Mouse (Mus musculus) embryonic facial prominence, embryonic 14.5 days (tissue): Measurements from ENCODE around the gene Slc1a1. TPM values are rescaled to one million over a fixed set of nuclear protein-coding genes. Genes with fewer than 3 reads are reported as not detected.

Source experiments
- ATAC-seq: fragments of 200-750 bp; cut with Nextera tagmentation; 2 replicates; pipeline ENCODE4 v1.8.0; 2017; ENCODE audit warnings: low read depth, moderate number of reproducible peaks, moderate TSS enrichment
- DNase-seq: peaks from one replicate; pipeline ENCODE4 v3.0.0-alpha.2; 2015; ENCODE audit warnings: low spot score
- H3K27ac ChIP-seq: fragments of 300-500 bp; sonication (generic); replicated peaks from 2 replicates; pipeline ENCODE4 v1.5.1; 2014; ENCODE audit warnings: low read depth, mild to moderate bottlenecking, low read length, moderate library complexity
- H3K27me3 ChIP-seq: fragments of 300-500 bp; sonication (generic); replicated peaks from 2 replicates; pipeline ENCODE4 v1.6.1; 2014; ENCODE audit warnings: low read length; ENCODE audit not compliant: control insufficient read depth, insufficient read depth
- H3K36me3 ChIP-seq: fragments of 300-500 bp; sonication (generic); 2 replicates; pipeline ENCODE4 v1.6.1; 2014; ENCODE audit warnings: low read length, mixed read lengths; ENCODE audit not compliant: control insufficient read depth, insufficient read depth
- H3K4me1 ChIP-seq: fragments of 300-500 bp; sonication (generic); 2 replicates; pipeline ENCODE4 v1.6.1; 2014; ENCODE audit warnings: antibody characterized with exemption, low read length; ENCODE audit not compliant: control insufficient read depth, insufficient read depth
- H3K4me2 ChIP-seq: fragments of 300-500 bp; sonication (generic); 2 replicates; pipeline ENCODE4 v1.6.1; 2014; ENCODE audit warnings: low read depth, mild to moderate bottlenecking, low read length, moderate library complexity, mixed read lengths
- H3K4me3 ChIP-seq: fragments of 300-500 bp; sonication (generic); 2 replicates; pipeline ENCODE4 v1.5.1; 2014; ENCODE audit warnings: low read depth, mild to moderate bottlenecking, low read length
- H3K9ac ChIP-seq: fragments of 300-500 bp; sonication (generic); 2 replicates; pipeline ENCODE4 v1.6.1; 2014; ENCODE audit warnings: low read depth, mild to moderate bottlenecking, low read length, moderate library complexity, mixed read lengths
- H3K9me3 ChIP-seq: fragments of 300-500 bp; sonication (generic); 2 replicates; pipeline ENCODE4 v1.6.1; 2016; ENCODE audit warnings: low read length; ENCODE audit not compliant: control insufficient read depth
- WGBS: fragments of 180-500 bp; shearing (Covaris S2); extraction: QIAGEN DNeasy Blood & Tissue Kit; methylation state at CpG from one replicate; pipeline ENCODE4 v1.1.7; 2014; 5-methylcytosine and 5-hydroxymethylcytosine counted together
- polyA plus RNA-seq: library from polyadenylated mRNA; unstranded; fragments of >200 nt; fragmentation: Nextera tagmentation; extraction: Ambion mirVana; gene quantifications from 2 replicates; pipeline ENCODE4 v1.2.1, GENCODE M21; 2014

Slc1a1 gene
- polyA plus RNA-seq, 1 experiment from 2014 or later = 1.2 TPM

GRCm38 (mm10) chr19:28891238-28891637 is 56.4 kb downstream of the Slc1a1 start:
- H3K36me3 ChIP-seq = no peaks in the 10 kb centered on the region
- H3K27ac ChIP-seq = no peak overlapping the region
- no peak overlapping the region for H3K4me3 ChIP-seq
- H3K4me1 ChIP-seq = no peaks in the 10 kb centered on the region
- no peaks in the 10 kb centered on the region for H3K27me3 ChIP-seq
- DNase-seq (no peak), ATAC-seq (no peak)
- no peak overlapping the region for H3K4me2 ChIP-seq
- whole genome bisulfite sequencing = 71% methylated on average over 5 of the region's 5 CpGs
- H3K9ac ChIP-seq = no peak overlapping the region
- H3K9me3 ChIP-seq = no peaks in the 10 kb centered on the region

GRCm38 (mm10) chr19:28891864-28892263 is 57.0 kb downstream of the Slc1a1 start:
- no peak for ATAC-seq
- DNase-seq = no peak
- 97% methylated on average over 1 of the region's 1 CpGs for WGBS

GRCm38 (mm10) chr19:28896639-28897038 is 61.8 kb downstream of the Slc1a1 start:
- ATAC-seq (no peak), DNase-seq (no peak)
- Histone ChIP-seq H3K9me3 (no peaks in the 10 kb centered on the region), H3K4me1 (no peaks in the 10 kb centered on the region), H3K27me3 (no peaks in the 10 kb centered on the region; the same call in 1 of the 2 replicates), H3K9ac (no peak overlapping the region), H3K4me2 (no peak overlapping the region), H3K27ac (no peak overlapping the region), H3K36me3 (no peaks in the 10 kb centered on the region), H3K4me3 (no peak overlapping the region)
- 62% methylated on average over 1 of the region's 1 CpGs for WGBS

More at GRCm38 (mm10) chr19:28891864-28892263, 57.0 kb downstream of the Slc1a1 start:
- H3K9me3 ChIP-seq = no peaks in the 10 kb centered on the region
- H3K36me3 ChIP-seq = no peaks in the 10 kb centered on the region
- no peaks in the 10 kb centered on the region for H3K27me3 ChIP-seq
- no peak overlapping the region for H3K27ac ChIP-seq
- no peak overlapping the region for H3K9ac ChIP-seq
- H3K4me1 ChIP-seq = no peaks in the 10 kb centered on the region
- no peak overlapping the region for H3K4me2 ChIP-seq
- no peak overlapping the region for H3K4me3 ChIP-seq

GRCm38 (mm10) chr19:28897497-28897896 is 62.6 kb downstream of the Slc1a1 start:
- WGBS = 82% methylated on average over 9 of the region's 9 CpGs
- Histone ChIP-seq H3K4me2 (no peak overlapping the region), H3K36me3 (no peaks in the 10 kb centered on the region), H3K4me3 (no peak overlapping the region), H3K9me3 (no peaks in the 10 kb centered on the region), H3K4me1 (peaks cover 3% of the 10 kb centered on the region), H3K27me3 (no peaks in the 10 kb centered on the region; the same call in 1 of the 2 replicates), H3K27ac (no peak overlapping the region), H3K9ac (no peak overlapping the region)
- DNase-seq = no peak
- ATAC-seq = no peak

- no peaks in the 10 kb centered on the region for H3K9me3 ChIP-seq
- DNase-seq = no peak
- no peak for ATAC-seq
- H3K4me2 ChIP-seq = no peak overlapping the region
- no peak overlapping the region for H3K27ac ChIP-seq
- WGBS = 88% methylated on average over 2 of the region's 2 CpGs
- H3K9ac ChIP-seq = no peak overlapping the region
- H3K36me3 ChIP-seq = no peaks in the 10 kb centered on the region
- H3K27me3 ChIP-seq = no peaks in the 10 kb centered on the region; the same call in 1 of the 2 replicates
- no peak overlapping the region for H3K4me3 ChIP-seq
- H3K4me1 ChIP-seq = peaks cover 14% of the 10 kb centered on the region
Observed at GRCm38 (mm10) chr19:28900771-28901170, 65.9 kb downstream of the Slc1a1 start.

- Histone ChIP-seq H3K27ac (no peak overlapping the region), H3K4me1 (peaks cover 15% of the 10 kb centered on the region), H3K9ac (no peak overlapping the region), H3K4me3 (no peak overlapping the region), H3K27me3 (no peaks in the 10 kb centered on the region; the same call in 1 of the 2 replicates), H3K4me2 (no peak overlapping the region), H3K36me3 (no peaks in the 10 kb centered on the region), H3K9me3 (no peaks in the 10 kb centered on the region)
- WGBS = 44% methylated on average over 2 of the region's 2 CpGs
- no peak for DNase-seq
- no peak for ATAC-seq
Observed at GRCm38 (mm10) chr19:28902111-28902510, 67.3 kb downstream of the Slc1a1 start.

- whole genome bisulfite sequencing = 61% methylated on average over 4 of the region's 4 CpGs
Observed at GRCm38 (mm10) chr19:28902806-28903205, 68.0 kb downstream of the Slc1a1 start.

GRCm38 (mm10) chr19:28903536-28904119 is 68.8 kb downstream of the Slc1a1 start:
- Histone ChIP-seq H3K27me3 (no peaks in the 10 kb centered on the region; the same call in 1 of the 2 replicates), H3K4me2 (no peak overlapping the region), H3K4me3 (no peak overlapping the region), H3K36me3 (no peaks in the 10 kb centered on the region), H3K9ac (no peak overlapping the region), H3K27ac (no peak overlapping the region), H3K4me1 (peaks cover 26% of the 10 kb centered on the region), H3K9me3 (no peaks in the 10 kb centered on the region)
- DNase-seq = no peak
- 79% methylated on average over 8 of the region's 8 CpGs for WGBS
- ATAC-seq = no peak

More at GRCm38 (mm10) chr19:28902806-28903205, 68.0 kb downstream of the Slc1a1 start:
- DNase-seq (peak; percentile 20), ATAC-seq (no peak)
- Histone ChIP-seq H3K27ac (no peak overlapping the region), H3K4me3 (no peak overlapping the region), H3K36me3 (no peaks in the 10 kb centered on the region), H3K9ac (no peak overlapping the region), H3K9me3 (no peaks in the 10 kb centered on the region), H3K27me3 (no peaks in the 10 kb centered on the region; the same call in 1 of the 2 replicates), H3K4me2 (no peak overlapping the region), H3K4me1 (peaks cover 20% of the 10 kb centered on the region)

GRCm38 (mm10) chr19:28908186-28908585 is 73.3 kb downstream of the Slc1a1 start:
- H3K27me3 ChIP-seq = no peaks in the 10 kb centered on the region
- H3K9ac ChIP-seq = no peak overlapping the region
- no peak overlapping the region for H3K4me2 ChIP-seq
- WGBS = 17% methylated on average over 4 of the region's 4 CpGs
- no peak overlapping the region for H3K4me3 ChIP-seq
- no peak for ATAC-seq
- DNase-seq = peak; percentile 49
- H3K36me3 ChIP-seq = no peaks in the 10 kb centered on the region
- H3K4me1 ChIP-seq = peaks cover 18% of the 10 kb centered on the region
- H3K9me3 ChIP-seq = no peaks in the 10 kb centered on the region
- H3K27ac ChIP-seq = no peak overlapping the region
